Mouse (Mus musculus) bone marrow, adult 2 months (tissue): Measurements from ENCODE around the gene Sinhcaf.

Experiments used
- CTCF ChIP-seq: fragments of 200-500 bp; IDR thresholded peaks from 2 replicates; pipeline ENCODE4 v1.5.1; 2011; ENCODE audit warnings: low read length, control low read depth; ENCODE audit not compliant: control insufficient read depth, insufficient read depth
- POLR2A ChIP-seq: fragments of 200-500 bp; IDR thresholded peaks from 2 replicates; pipeline ENCODE4 v1.6.1; 2011; ENCODE audit warnings: low read depth, mild to moderate bottlenecking, control low read depth, low read length, borderline replicate concordance; ENCODE audit not compliant: control insufficient read depth

GRCm38 (mm10) chr6:148980495-148980894 lies 34.2 kb upstream of the Sinhcaf start:
- no peak for TF ChIP-seq POLR2A
- no peak for TF ChIP-seq CTCF
